Mouse (Mus musculus) E14TG2a.4 (cell line): ENCODE data around the gene D330045A20Rik.
"Not testable (repeated sequence)": the region's sequence is repeated elsewhere in the genome, so short reads cannot be mapped to it uniquely, and the experiment has no call there.

ENCODE experiments used
- H3K27me3 ChIP-seq: 2 replicates; pipeline ENCODE4 v1.6.1; 2014; ENCODE audit warnings: low read length, control low read depth; ENCODE audit not compliant: insufficient read depth
- H3K36me3 ChIP-seq: 2 replicates; pipeline ENCODE4 v1.6.1; 2014; ENCODE audit warnings: low read length, control low read depth; ENCODE audit not compliant: insufficient read depth
- H3K4me1 ChIP-seq: replicated peaks from 2 replicates; pipeline ENCODE4 v1.6.1; 2014; ENCODE audit warnings: low read depth, low read length, control low read depth
- H3K4me3 ChIP-seq: replicated peaks from 2 replicates; pipeline ENCODE4 v1.5.1; 2014; ENCODE audit warnings: mild to moderate bottlenecking, low read length
- H3K9me3 ChIP-seq: 2 replicates; pipeline ENCODE4 v1.6.1; 2014; ENCODE audit warnings: low read length, control low read depth
- CTCF ChIP-seq: conservative IDR thresholded peaks from 2 replicates; pipeline ENCODE4 v1.5.1; 2014; ENCODE audit warnings: low read length
- NANOG ChIP-seq: IDR thresholded peaks from 2 replicates; pipeline ENCODE4 v1.6.1; 2014; ENCODE audit warnings: borderline replicate concordance, low read length, mixed read lengths
- POU5F1 ChIP-seq: IDR thresholded peaks from 2 replicates; pipeline ENCODE4 v1.6.1; 2014; ENCODE audit warnings: low read length, borderline replicate concordance

Gene D330045A20Rik

DNA sequence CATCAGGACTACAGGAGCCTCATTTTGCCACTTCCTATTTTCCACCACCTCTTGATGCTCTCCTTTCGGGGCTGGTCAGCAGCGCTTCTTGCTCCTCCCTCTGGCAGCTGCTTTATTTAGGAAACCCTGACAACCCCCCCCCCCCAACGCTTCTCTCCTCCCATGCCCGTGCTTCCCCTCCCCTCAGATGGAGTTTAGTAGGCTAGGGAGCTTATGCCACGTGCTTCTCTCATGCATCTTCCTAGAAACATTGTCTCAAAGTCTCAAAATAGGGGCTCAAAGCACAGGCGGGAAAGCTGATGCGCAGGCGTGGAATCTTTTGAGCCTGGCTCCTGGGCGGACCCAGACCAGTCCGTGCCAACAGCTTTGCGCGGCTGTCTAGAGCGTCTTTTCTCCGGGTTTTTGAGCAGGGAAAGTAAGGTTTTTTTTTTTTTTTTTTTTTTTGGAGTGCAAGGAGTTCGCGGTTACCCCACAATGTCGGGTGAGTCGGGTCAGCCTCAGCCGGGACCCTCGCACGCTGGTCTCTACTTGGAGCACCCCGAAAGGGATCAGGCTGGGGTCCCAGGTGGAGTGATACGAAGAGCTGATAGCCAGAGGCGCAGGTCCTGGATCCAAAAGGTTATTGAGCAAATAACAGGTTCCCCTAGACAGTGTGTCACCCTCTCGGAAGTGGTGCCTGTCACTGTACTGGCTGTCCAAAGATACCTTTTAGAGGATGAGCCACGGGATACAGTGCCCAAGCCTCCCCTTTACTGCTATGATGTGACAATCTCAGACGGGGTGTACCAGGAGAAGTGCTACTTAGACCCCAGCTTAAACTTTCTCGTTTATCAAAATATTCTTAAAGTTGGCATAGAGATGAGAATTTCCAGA is at the start of gene D330045A20Rik:
D330045A20Rik (plus strand) TSS at position 346 of the 873 bp plus-strand sequence.
- Histone ChIP-seq H3K9me3 (no peaks in the 10 kb centered on the region), H3K27me3 (peaks cover 15% of the 10 kb centered on the region), H3K36me3 (no peaks in the 10 kb centered on the region), H3K4me3 (peak within 1 kb of the TSS; percentile 51), H3K4me1 (no peaks in the 10 kb centered on the region)
- TF ChIP-seq NANOG = no peak
- TF ChIP-seq POU5F1 = no peak
- no peak for TF ChIP-seq CTCF

DNA sequence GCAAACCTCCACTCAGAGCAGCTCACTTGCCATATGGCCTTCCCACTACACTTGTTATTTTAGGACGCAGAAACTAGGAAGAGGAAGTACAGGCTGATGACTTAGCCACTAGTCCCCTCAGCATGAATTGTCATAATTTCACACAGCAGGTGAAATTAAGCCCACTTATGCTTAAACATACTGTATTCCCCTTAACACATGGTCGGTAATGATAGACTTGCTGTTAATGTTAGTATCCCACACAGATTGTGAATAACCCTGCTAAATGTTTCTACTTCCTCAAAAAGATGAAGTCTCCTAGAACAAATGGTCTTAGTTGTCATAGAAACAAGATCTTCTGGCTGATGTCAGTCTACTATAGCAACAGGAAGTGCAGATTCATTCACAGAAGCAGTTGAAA is 47.6 kb upstream of the D330045A20Rik start:
- TF ChIP-seq NANOG = no peak
- TF ChIP-seq POU5F1 = no peak
- no peak for TF ChIP-seq CTCF
- no peaks in the 10 kb centered on the region; the same call in 1 of the 2 replicates for H3K9me3 ChIP-seq

DNA sequence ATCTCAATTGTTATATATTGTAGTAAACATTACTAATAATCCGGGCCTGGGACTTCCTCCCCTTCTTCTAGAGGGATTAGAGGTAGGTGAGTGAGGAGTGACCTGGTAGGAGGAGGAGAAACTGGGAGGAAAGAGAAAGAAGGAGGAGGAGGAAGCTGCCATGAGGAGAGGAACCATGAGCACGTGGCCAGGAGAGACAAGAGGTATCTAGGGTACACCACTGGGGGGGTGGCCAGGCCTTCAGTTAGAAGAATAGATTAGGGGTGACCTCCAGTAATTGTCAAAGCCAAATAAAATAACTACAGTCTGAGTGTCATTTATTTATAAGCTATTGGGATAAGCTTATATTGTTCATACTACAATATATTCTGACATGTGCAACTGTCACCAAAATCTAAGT is 45.0 kb upstream of the D330045A20Rik start:
- TF ChIP-seq POU5F1 (no peak), NANOG (no peak), CTCF (no peak)
- Histone ChIP-seq H3K4me1 (no peaks in the 10 kb centered on the region), H3K27me3 (no peaks in the 10 kb centered on the region)

More for the DNA sequence above, 47.6 kb upstream of the D330045A20Rik start:
- no peaks in the 10 kb centered on the region for H3K27me3 ChIP-seq
- H3K4me3 ChIP-seq = no peak overlapping the region
- H3K36me3 ChIP-seq = no peaks in the 10 kb centered on the region
- H3K4me1 ChIP-seq = no peaks in the 10 kb centered on the region

DNA sequence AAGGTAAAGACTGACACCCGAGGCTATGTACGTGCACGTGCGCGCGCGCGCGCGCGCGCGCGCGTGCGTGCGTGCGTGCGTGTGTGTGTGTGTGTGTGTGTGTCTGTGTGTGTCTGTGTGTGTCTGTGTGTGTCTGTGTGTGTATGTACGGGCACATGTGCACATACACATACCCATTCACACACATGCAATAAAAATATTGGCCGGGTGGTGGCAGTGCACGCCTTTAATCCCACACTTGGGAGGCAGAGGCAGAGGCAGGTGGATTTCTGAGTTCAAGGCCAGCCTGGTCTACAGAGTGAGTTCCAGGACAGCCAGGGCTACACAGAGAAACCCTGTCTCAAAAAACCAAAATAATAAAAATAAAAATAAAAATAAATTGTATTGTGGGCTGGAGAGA is 39.1 kb upstream of the D330045A20Rik start:
- H3K27me3 ChIP-seq, H3K36me3 ChIP-seq, H3K9me3 ChIP-seq, H3K4me1 ChIP-seq, H3K4me3 ChIP-seq: not testable (repeated sequence)

More for the DNA sequence above, 45.0 kb upstream of the D330045A20Rik start:
- Histone ChIP-seq H3K9me3 (no peaks in the 10 kb centered on the region; the same call in 1 of the 2 replicates), H3K36me3 (no peaks in the 10 kb centered on the region), H3K4me3 (no peak overlapping the region)

DNA sequence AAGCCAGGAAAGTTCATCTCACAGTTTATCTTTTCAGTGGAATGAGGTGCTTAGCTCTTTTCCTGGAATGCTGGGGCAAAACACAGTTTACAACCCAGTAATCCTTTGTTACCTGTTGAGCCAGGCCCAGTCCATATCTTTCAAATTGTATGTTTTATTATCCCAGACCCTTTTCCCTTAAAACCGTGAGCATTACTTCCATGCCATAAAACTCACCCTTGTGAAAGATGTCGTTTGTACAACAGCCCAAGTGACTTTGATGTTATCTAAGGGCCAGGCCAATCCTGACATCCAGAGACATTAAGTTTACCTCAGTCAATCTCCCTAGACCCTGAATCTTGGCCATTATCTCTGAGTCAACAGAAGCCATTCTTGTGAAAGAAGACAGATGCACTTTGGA is 23.4 kb upstream of the D330045A20Rik start:
- H3K4me3 ChIP-seq = no peak overlapping the region
- H3K4me1 ChIP-seq = no peaks in the 10 kb centered on the region
- TF ChIP-seq NANOG = no peak
- H3K36me3 ChIP-seq = no peaks in the 10 kb centered on the region
- no peaks in the 10 kb centered on the region for H3K27me3 ChIP-seq
- no peaks in the 10 kb centered on the region for H3K9me3 ChIP-seq

DNA sequence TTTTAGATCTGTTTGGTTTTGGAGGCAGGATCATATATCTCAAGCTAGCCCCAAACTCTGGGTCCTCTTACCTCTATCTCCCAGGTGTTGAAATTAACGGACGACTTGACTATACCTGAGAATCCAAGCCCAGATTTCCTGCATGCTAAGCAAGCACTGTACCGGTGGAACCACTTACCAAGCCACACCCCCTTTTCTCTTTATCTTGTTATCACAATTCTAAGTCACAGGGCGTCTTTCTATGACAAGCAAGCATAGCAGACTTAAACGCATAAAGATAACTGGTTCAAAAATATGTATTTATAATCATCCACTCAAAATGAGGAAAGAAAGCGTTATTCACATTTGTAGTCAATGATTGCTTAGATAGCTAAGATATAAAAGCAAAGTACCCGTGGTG is 1.9 kb downstream of the D330045A20Rik start:
- no peaks in the 10 kb centered on the region for H3K36me3 ChIP-seq
- no peaks in the 10 kb centered on the region for H3K9me3 ChIP-seq
- no peaks in the 10 kb centered on the region for H3K4me1 ChIP-seq
- H3K4me3 ChIP-seq = no peak overlapping the region
- TF ChIP-seq POU5F1 (no peak), CTCF (no peak), NANOG (no peak)
- peaks cover 15% of the 10 kb centered on the region for H3K27me3 ChIP-seq

DNA sequence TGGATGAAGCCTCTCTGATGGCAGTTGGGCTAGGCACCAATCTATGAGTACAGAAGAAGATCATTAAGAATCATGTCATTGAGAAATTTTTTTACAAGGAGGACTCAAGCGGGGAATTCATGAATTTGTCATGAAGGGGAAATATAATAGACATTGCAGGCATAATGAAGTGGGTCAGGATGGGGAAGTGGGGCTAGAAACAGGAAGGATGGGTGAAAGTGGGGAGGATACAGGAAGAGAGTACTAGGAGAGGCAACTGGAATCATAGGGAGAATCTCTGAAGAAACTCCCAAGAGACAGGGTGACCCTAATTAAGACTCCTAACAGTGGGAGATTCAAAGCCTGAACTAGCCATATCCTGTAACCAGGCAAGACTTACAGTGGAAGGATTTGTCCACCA is 4.8 kb downstream of the D330045A20Rik start:
- Histone ChIP-seq H3K4me1 (no peaks in the 10 kb centered on the region), H3K4me3 (no peak overlapping the region), H3K36me3 (no peaks in the 10 kb centered on the region), H3K27me3 (peaks cover 11% of the 10 kb centered on the region), H3K9me3 (no peaks in the 10 kb centered on the region)
- no peak for TF ChIP-seq CTCF
- TF ChIP-seq POU5F1 = no peak
- no peak for TF ChIP-seq NANOG

DNA sequence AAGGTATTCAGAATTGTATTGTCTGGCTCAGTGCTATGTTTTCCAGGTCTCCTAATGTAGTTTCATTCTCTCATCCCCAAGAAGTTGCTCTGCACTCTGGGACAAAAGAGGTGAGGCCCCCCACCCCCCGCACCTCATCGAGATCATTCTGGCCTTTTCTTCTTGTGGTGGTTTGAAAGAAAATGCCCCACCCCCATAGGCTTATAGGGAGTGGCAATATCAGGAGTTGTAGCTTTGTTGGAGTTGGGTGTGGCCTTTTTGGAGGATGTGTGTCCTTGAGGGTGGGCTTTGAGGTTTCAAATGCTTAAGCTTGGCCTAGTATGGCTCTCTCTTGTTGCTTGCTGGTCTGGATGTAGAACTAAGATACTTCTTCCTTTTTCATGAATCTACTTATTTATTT is 36.0 kb downstream of the D330045A20Rik start:
- Histone ChIP-seq H3K9me3 (no peaks in the 10 kb centered on the region), H3K27me3 (no peaks in the 10 kb centered on the region), H3K4me3 (no peak overlapping the region), H3K4me1 (no peaks in the 10 kb centered on the region), H3K36me3 (no peaks in the 10 kb centered on the region)
- TF ChIP-seq POU5F1 = no peak
- TF ChIP-seq CTCF = no peak
- TF ChIP-seq NANOG = no peak

DNA sequence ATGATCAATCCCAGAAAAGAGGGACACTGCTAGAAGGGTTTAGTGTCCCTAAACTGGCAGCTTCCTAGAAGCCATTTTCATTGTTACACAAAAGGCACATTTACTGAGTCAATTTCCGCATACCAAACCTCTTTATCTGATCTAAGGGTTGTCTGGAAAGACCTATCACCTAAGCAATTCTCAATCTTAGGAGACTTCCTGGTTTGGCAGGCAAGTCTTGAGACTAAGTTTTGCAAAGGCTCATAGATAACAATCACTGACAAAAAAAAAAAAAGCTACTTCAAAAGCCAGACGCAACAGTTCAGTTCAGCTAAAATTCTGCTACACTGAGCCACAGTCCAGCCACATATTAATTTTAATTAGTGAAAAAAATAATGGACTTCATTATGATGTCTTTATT is 39.1 kb downstream of the D330045A20Rik start:
- no peaks in the 10 kb centered on the region for H3K9me3 ChIP-seq
- no peaks in the 10 kb centered on the region for H3K36me3 ChIP-seq
- TF ChIP-seq NANOG (no peak), CTCF (no peak), POU5F1 (no peak)
- H3K27me3 ChIP-seq = no peaks in the 10 kb centered on the region
- no peak overlapping the region for H3K4me3 ChIP-seq
- H3K4me1 ChIP-seq = no peaks in the 10 kb centered on the region
